Mouse (Mus musculus) forebrain, embryonic 14.5 days (tissue): ENCODE measurements around the gene Spa17. TPM values are rescaled to one million over a fixed set of nuclear protein-coding genes. Genes with fewer than 3 reads are reported as not detected.

Experiments used
- ATAC-seq: fragments of 200-750 bp; cut with Nextera tagmentation; 2 replicates; pipeline ENCODE4 v1.8.0; 2017; ENCODE audit warnings: mild to moderate bottlenecking, moderate library complexity
- DNase-seq: peaks from one replicate; pipeline ENCODE4 v3.0.0-alpha.2; 2015; ENCODE audit warnings: low spot score
- H3K27ac ChIP-seq: fragments of 300-500 bp; sonication (generic); 2 replicates; pipeline ENCODE4 v1.5.1; 2014; ENCODE audit warnings: low read depth, mild to moderate bottlenecking, control low read depth, low read length, moderate library complexity
- H3K27me3 ChIP-seq: fragments of 300-500 bp; sonication (generic); replicated peaks from 2 replicates; pipeline ENCODE4 v1.6.1; 2014; ENCODE audit warnings: low read length, control low read depth, mixed read lengths; ENCODE audit not compliant: control insufficient read depth, insufficient read depth
- H3K36me3 ChIP-seq: fragments of 300-500 bp; sonication (generic); 2 replicates; pipeline ENCODE4 v1.6.1; 2014; ENCODE audit warnings: low read length, control low read depth; ENCODE audit not compliant: control insufficient read depth, insufficient read depth
- H3K4me1 ChIP-seq: fragments of 300-500 bp; sonication (generic); 2 replicates; pipeline ENCODE4 v1.6.1; 2014; ENCODE audit warnings: antibody characterized with exemption, low read length, control low read depth; ENCODE audit not compliant: control insufficient read depth, insufficient read depth
- H3K4me2 ChIP-seq: fragments of 300-500 bp; sonication (generic); 2 replicates; pipeline ENCODE4 v1.6.1; 2014; ENCODE audit warnings: mild to moderate bottlenecking, control low read depth, low read length
- H3K4me3 ChIP-seq: fragments of 300-500 bp; sonication (generic); 2 replicates; pipeline ENCODE4 v1.5.1; 2014; ENCODE audit warnings: low read depth, low read length, control low read depth
- H3K9ac ChIP-seq: fragments of 300-500 bp; sonication (generic); 2 replicates; pipeline ENCODE4 v1.6.1; 2014; ENCODE audit warnings: mild to moderate bottlenecking, low read length, control low read depth, moderate library complexity
- H3K9me3 ChIP-seq: fragments of 300-500 bp; sonication (generic); replicated peaks from 2 replicates; pipeline ENCODE4 v1.6.1; 2016; ENCODE audit warnings: low read length, control low read depth, mixed read lengths; ENCODE audit not compliant: control insufficient read depth
- WGBS: fragments of 180-500 bp; shearing (Covaris S2); extraction: QIAGEN DNeasy Blood & Tissue Kit; methylation state at CpG from one replicate; pipeline ENCODE4 v1.1.7; 2014; 5-methylcytosine and 5-hydroxymethylcytosine counted together
- polyA plus RNA-seq: library from polyadenylated mRNA; unstranded; fragments of >200 nt; fragmentation: Nextera tagmentation; extraction: Ambion mirVana; gene quantifications from 2 replicates; pipeline ENCODE4 v1.2.1, GENCODE M21; 2014

Spa17 gene
- polyA plus RNA-seq, 1 experiment from 2014 or later: 12.6 TPM

DNA sequence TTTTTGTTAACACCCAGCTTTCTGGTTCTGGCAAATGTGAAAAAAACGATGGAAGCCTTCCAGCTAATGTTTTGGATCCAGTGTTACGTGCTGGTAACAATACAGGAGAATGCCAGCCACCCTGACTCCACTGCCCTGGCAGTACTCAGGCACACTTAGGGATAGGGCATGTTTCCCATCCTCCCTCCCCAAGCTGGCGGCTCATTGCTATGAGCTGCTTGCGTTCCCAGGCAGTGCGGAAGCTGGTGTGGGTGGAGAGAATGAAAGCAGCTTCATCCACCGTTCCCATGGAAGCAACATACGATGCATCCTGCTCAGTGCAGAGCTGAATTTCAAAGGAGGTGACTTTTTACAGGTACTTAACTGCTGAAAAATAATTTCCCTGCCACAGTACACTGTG is 12.1 kb upstream of the Spa17 start:
- no peaks in the 10 kb centered on the region for H3K27me3 ChIP-seq
- peak overlapping the region; percentile 89 for H3K27ac ChIP-seq
- DNase-seq (peak; percentile 87), ATAC-seq (peak; percentile 92)
- peak overlapping the region; percentile 42 for H3K4me2 ChIP-seq
- H3K9ac ChIP-seq: peak overlapping the region; percentile 47; the same call in 1 of the 2 replicates
- peaks cover 20% of the 10 kb centered on the region for H3K4me1 ChIP-seq
- H3K9me3 ChIP-seq: no peaks in the 10 kb centered on the region
- WGBS: 4% methylated on average over 7 of the region's 7 CpGs
- H3K4me3 ChIP-seq: no peak overlapping the region
- H3K36me3 ChIP-seq: no peaks in the 10 kb centered on the region

DNA sequence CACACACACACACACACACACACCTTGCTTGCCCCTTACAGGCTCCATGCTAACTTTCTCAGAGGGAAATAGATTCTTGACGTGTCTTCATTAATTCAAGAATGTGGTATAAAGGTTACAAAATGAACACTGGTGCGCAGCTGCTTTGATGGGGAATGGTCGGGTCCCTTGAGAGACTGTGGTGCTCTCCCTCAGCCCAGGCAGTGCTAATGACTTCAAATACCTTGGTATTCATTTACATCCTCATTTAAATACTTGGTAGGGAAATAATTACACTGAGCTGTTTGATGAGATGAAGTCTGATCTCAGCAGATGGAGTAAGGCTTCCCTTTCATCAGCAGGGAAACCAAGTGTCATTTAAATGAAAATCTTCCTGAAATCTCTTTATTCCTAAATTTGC is 11.6 kb upstream of the Spa17 start:
- WGBS: 13% methylated on average over 3 of the region's 3 CpGs
- H3K9ac ChIP-seq: 0 out of 2 replicates have a peak overlapping the region, but pooled peaks have one; percentile 35
- H3K36me3 ChIP-seq: no peaks in the 10 kb centered on the region

DNA sequence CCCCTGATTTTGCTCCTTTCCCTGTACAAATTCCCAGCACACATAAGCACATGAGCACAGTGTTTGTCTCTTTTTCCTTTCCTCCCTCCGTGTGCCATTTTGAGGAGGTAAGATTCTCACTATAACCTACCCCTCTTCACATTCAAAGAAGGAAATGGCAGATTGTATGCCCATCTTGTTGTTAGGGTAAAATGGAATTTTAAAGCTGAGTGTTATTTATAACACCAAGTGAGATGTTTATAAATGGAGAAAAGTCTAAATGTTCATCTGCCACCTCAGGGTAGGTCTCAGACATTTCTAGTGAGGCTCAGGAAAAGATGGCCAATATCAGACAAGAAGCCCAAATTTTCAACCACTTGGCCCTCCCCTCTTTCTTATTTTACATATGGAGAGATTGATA is 11.0 kb upstream of the Spa17 start:
- H3K4me3 ChIP-seq: no peak overlapping the region
- ATAC-seq: no peak

More for the DNA sequence above, 11.6 kb upstream of the Spa17 start:
- DNase-seq (peak; percentile 77), ATAC-seq (peak; percentile 84)
- H3K27me3 ChIP-seq: no peaks in the 10 kb centered on the region
- H3K4me1 ChIP-seq: peaks cover 20% of the 10 kb centered on the region
- no peaks in the 10 kb centered on the region for H3K9me3 ChIP-seq
- no peak overlapping the region for H3K4me3 ChIP-seq
- peak overlapping the region; percentile 89 for H3K27ac ChIP-seq
- H3K4me2 ChIP-seq: peak overlapping the region; percentile 42; the same call in 1 of the 2 replicates

DNA sequence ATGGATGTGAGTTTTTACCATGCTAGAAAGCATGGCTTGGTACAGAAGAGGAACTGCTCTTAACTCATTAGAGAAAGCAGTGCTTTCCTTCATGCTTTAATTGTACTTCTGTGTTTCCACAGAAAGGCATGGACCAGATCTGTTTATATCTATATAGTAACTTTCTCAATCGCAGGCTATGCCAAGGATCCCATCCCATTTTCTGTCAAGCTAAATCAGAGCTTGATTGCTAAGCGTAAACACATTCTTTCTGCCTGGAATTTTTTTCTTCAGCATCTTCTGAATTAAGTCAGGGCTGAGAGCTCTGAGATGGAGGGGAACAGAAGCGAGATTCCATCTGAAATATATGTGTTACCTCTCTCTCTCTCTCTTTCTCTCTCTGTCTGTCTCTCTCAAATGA is 10.5 kb upstream of the Spa17 start:
- Histone ChIP-seq H3K27ac (no peak overlapping the region), H3K27me3 (no peaks in the 10 kb centered on the region), H3K4me2 (no peak overlapping the region), H3K4me1 (peaks cover 20% of the 10 kb centered on the region), H3K9ac (no peak overlapping the region), H3K9me3 (no peaks in the 10 kb centered on the region), H3K4me3 (no peak overlapping the region), H3K36me3 (no peaks in the 10 kb centered on the region)
- WGBS: 76% methylated on average over 3 of the region's 3 CpGs
- DNase-seq: peak; percentile 70
- ATAC-seq: no peak

More for the DNA sequence above, 11.0 kb upstream of the Spa17 start:
- Histone ChIP-seq H3K27ac (peak overlapping the region; percentile 89; the same call in 1 of the 2 replicates), H3K27me3 (no peaks in the 10 kb centered on the region), H3K4me2 (no peak overlapping the region), H3K9ac (no peak overlapping the region), H3K4me1 (peaks cover 20% of the 10 kb centered on the region), H3K36me3 (no peaks in the 10 kb centered on the region), H3K9me3 (no peaks in the 10 kb centered on the region)
- WGBS: 75% methylated on average over 1 of the region's 1 CpGs
- no peak for DNase-seq

DNA sequence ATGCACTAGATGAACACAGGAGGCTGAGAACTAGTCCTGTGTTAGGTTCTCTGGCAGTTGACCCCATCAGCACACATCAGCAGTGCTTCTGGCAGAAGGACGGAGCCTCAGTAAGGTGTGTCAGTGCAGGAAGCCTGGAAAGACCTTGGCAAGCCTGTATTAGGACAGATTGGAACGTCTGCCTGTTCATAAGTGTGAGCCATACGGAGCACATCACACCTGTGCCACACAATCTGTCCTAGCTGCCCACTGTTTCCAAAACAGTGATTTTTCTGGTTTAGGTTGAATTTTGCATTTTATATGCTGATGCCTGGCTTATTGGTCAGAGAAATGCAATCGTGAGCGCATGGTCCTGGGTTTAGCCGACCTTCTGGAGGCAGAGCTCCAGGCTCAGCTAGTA is 7.8 kb upstream of the Spa17 start:
- Histone ChIP-seq H3K27ac (no peak overlapping the region), H3K4me3 (no peak overlapping the region), H3K4me2 (no peak overlapping the region), H3K9me3 (no peaks in the 10 kb centered on the region), H3K9ac (no peak overlapping the region), H3K36me3 (no peaks in the 10 kb centered on the region), H3K27me3 (no peaks in the 10 kb centered on the region), H3K4me1 (peaks cover 15% of the 10 kb centered on the region)
- DNase-seq: peak; percentile 55
- ATAC-seq: peak; percentile 37; the same call in 1 of the 2 replicates
- 73% methylated on average over 6 of the region's 6 CpGs for WGBS

DNA sequence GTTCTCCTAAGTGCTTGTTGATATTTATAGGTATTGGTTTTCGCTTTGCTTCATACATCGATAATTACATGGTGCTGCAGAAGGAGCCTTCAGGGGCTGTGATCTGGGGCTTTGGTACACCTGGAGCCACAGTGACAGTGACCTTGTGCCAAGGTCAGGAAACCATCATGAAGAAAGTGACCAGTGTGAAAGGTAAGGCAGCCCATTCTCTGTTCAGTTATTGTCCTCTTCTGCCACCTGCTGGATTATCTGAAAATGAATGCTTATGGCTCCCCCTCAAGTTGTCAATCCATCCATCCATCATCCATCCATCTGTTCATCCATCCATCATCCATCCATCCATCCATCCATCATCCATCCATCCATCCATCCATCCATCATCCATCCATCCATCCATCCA is 3.2 kb upstream of the Spa17 start:
- peak; percentile 59 for DNase-seq
- no peak overlapping the region for H3K4me3 ChIP-seq
- WGBS: 58% methylated on average over 2 of the region's 2 CpGs

DNA sequence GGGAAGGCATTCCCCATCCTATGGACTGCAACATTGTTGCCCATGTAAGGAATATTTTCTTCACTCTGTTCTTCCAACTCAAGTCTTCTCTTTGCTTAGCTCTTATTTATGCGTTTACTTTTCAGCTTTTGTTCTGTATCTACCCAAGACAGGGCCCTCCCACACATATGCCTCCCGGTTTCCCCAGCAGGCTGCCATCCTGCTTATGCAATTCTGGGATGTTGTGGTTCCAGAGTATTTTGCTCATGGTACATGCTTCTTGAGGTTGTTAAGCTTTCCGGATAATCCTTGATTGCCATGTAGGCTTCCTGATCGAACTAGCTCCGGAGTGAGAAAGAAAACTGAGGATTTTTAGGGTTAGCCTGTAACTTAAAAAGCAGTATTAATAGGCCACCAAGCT is 1.7 kb upstream of the Spa17 start:
- Histone ChIP-seq H3K27me3 (no peaks in the 10 kb centered on the region), H3K36me3 (no peaks in the 10 kb centered on the region), H3K9ac (no peak overlapping the region), H3K9me3 (no peaks in the 10 kb centered on the region), H3K4me3 (no peak overlapping the region), H3K4me1 (0 out of 2 replicates have a peak, but pooled peaks cover 3% of the 10 kb centered on the region), H3K27ac (no peak overlapping the region), H3K4me2 (no peak overlapping the region)
- ATAC-seq (no peak), DNase-seq (peak; percentile 14)
- 63% methylated on average over 5 of the region's 5 CpGs for WGBS

More for the DNA sequence above, 3.2 kb upstream of the Spa17 start:
- ATAC-seq: no peak
- Histone ChIP-seq H3K4me2 (no peak overlapping the region), H3K27ac (no peak overlapping the region), H3K9ac (peak overlapping the region; percentile 17; the same call in 1 of the 2 replicates), H3K27me3 (no peaks in the 10 kb centered on the region), H3K36me3 (no peaks in the 10 kb centered on the region), H3K4me1 (0 out of 2 replicates have a peak, but pooled peaks cover 3% of the 10 kb centered on the region), H3K9me3 (no peaks in the 10 kb centered on the region)

DNA sequence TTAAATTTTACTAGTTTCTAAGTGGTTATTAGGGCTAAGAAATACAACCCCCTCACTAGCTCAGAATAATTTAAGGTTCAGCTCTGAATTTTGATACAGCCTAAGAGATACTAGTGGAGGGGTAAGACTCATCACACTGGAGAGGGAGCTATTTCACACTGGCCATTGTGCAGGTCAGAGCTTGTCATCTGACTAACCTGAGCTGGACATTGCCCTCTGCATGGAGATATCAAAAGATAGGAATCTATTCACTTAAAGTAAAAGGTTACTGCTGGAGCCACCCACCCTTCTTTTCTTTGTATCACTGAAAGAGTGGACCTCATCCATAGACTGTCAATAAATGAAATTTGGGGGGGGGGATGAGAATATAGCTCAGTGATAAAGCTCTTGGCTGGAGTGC is 794 bp upstream of the Spa17 start:
- DNase-seq: no peak
- Histone ChIP-seq H3K27me3 (no peaks in the 10 kb centered on the region), H3K27ac (no peak overlapping the region), H3K9ac (peak overlapping the region; percentile 75; the same call in 1 of the 2 replicates), H3K4me2 (peak overlapping the region; percentile 63; the same call in 1 of the 2 replicates), H3K4me1 (0 out of 2 replicates have a peak, but pooled peaks cover 3% of the 10 kb centered on the region), H3K9me3 (no peaks in the 10 kb centered on the region), H3K4me3 (no peak overlapping the region), H3K36me3 (no peaks in the 10 kb centered on the region)
- ATAC-seq: peak; percentile 18

DNA sequence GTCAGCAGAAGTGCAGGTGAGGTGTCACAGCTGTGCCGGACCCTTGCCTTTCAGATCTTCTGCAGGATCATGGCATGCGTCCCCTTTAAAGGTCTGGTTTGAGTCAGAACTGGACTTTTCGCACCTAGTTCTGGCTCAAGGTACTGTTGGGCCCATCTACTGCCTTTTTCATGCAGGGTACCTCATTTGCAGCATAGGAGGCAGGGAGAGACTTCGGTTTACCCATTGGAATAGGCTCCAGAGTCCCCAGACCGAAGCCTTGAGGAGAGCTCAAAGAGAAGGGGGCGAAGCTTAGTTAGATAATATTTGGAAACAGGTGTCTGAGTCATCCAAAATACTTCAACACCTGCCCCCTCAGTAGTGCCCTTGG is 374 bp upstream of the Spa17 start:
- H3K27me3 ChIP-seq: no peaks in the 10 kb centered on the region
- peak overlapping the region; percentile 63 for H3K4me2 ChIP-seq
- 0 out of 2 replicates have a peak, but pooled peaks cover 3% of the 10 kb centered on the region for H3K4me1 ChIP-seq
- no peaks in the 10 kb centered on the region for H3K9me3 ChIP-seq
- no peaks in the 10 kb centered on the region for H3K36me3 ChIP-seq
- no peak for DNase-seq
- H3K9ac ChIP-seq: peak overlapping the region; percentile 75
- peak overlapping the region; percentile 44 for H3K4me3 ChIP-seq
- ATAC-seq: peak; percentile 54; the same call in 1 of the 2 replicates
- peak overlapping the region; percentile 44; the same call in 1 of the 2 replicates for H3K27ac ChIP-seq
- WGBS: 22% methylated on average over 6 of the region's 6 CpGs
